Mouse (Mus musculus) heart, postnatal 25 days (tissue): ENCODE results near the gene Tmem63c. TPM values are rescaled to one million over a fixed set of nuclear protein-coding genes. Genes with fewer than 3 reads are reported as not detected.

Source experiments
- DNase-seq: peaks from one replicate; pipeline ENCODE4 v3.0.0; 2022; ENCODE audit warnings: low spot score
- intact Hi-C: fragments of 180-260 bp; cut with DNase I; formaldehyde crosslinking; loops from one replicate; pipeline ENCODE4 v1.15.1; 2025
- microRNA-seq: library from miRNA; unstranded; fragments of <30 nt; microRNA quantifications from one replicate; pipeline ENCODE4 v1.2.0, GENCODE M21; 2022
- total RNA-seq, 2 experiments: library from RNA; stranded (reverse); gene quantifications; 2 replicates each; pipeline ENCODE4 v1.2.3; 2021

Gene Tmem63c
- total RNA-seq, 2 experiments from 2014 or later: 0.13 to 0.14 TPM

DNA sequence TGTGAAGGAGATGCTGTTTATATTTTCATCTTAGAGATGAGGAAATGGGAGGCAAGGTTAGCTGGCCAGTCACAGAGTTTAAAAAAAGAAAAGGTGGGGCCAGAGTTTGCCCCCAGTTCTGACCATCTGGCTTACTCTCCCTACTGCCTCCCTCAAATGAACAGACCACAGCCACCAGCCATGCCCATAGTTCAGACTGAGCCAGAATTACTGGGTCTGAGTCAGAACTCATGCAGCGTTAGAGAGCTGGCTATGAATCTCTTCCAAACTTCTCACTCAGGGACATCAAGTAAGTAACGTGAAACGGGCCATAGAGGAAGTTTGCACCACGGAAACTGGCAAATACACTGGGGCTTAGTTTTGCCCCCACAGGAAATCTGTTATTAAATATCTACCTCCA is 83.7 kb downstream of the Tmem63c start:
- intact Hi-C loops: no loop called here
- no peak for DNase-seq

DNA sequence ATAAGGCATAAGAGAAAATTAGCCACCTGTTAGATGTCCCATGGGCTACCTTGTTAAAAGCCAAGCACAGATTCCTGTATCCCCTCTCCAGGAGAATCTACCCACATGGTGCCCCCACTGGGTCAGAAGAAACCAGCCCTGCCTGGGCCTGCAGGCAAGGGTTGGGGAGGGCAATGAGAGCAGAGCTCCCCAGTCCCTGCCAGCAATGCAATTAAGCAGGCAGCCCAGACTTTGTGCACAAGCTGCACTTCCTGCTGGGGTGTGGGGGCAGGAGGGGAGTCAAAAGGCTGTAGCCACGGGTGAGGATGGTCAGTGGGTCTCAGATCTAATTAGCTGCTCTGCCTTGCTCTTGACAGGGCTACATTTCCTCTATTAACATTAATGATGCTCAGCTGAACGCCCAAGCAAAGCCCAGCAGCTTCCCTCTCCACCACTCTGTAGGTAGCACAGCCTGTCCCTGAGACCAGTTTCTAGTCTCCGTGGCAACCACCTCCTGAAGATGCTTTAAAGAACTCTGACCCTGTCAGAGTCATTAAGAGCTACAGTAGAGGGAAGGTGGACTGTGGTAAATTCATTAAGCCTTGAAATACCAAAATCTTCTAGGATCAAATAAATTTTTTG is 86.3 kb downstream of the Tmem63c start:
- intact Hi-C loops: no loop called here
- DNase-seq: no peak

DNA sequence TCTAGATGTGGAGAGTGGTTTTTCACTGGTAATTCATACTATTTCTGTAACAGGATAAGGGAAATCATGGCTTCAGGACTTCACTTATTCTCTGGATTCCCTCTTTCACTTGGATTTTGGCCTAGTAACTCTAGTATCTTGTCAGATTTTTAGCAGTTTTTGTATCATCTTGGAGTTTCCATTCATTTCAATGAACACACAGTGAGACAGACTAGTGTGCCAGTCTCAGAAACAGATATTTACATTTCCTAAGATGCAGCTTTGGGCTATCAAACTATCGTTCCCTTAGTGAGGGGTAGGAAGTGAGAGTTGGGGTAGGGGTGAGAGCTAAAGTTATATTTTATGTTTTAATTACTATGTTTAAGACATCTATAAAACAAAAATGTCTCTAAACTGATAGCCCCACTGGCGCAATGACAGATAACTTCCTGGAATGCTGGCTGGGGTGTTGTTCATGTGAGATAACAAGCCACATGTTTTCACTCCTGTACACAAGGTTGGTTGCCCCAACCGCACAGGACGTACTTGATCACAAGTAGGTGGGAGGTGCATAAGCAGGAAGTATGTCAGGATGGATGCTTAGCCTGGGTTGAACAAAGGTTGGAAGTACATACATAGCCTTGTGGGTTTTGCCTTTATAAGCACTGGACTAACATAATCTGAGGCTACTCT is 100.9 kb downstream of the Tmem63c start:
- intact Hi-C loops: no loop called here
- DNase-seq: no peak

GRCm38 (mm10) chr12:87127256-87127655 is 106.1 kb downstream of the Tmem63c start:
- no peak for DNase-seq
- intact Hi-C loops: no loop called here

GRCm38 (mm10) chr12:87130224-87130623 is 109.1 kb downstream of the Tmem63c start:
- DNase-seq: no peak
- intact Hi-C loops: loop anchor here (5.0 kb wide), 1 partner anchor 207 kb away; no protein-coding TSS in a partner anchor

DNA sequence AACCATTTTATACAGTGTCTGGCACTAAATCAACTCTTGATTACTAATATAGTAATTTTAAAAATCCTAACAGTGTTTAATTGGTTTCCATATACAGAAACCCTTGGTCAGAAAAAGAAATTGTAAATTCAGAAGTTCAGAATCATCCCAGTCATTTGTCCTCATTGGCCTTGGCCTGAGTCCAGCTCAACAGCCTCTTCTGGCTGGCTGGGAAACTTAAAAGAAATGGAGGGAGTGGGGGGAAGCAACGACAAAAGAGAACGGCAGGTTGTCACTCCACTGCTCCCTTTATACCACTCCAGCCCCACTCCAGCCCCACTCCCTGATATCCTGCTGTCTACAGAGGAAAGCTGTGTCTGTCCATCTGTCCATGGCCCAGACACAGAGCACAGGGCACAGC is 110.0 kb downstream of the Tmem63c start:
- intact Hi-C loops: loop anchor here (5.0 kb wide), 1 partner anchor 206 kb away; no protein-coding TSS in a partner anchor
- no peak for DNase-seq

- intact Hi-C loops: loop anchor here (5.0 kb wide), 1 partner anchor 206 kb away; no protein-coding TSS in a partner anchor
- no peak for DNase-seq
These were observed 110.5 kb downstream of the Tmem63c start for GRCm38 (mm10) chr12:87131619-87132018.

DNA sequence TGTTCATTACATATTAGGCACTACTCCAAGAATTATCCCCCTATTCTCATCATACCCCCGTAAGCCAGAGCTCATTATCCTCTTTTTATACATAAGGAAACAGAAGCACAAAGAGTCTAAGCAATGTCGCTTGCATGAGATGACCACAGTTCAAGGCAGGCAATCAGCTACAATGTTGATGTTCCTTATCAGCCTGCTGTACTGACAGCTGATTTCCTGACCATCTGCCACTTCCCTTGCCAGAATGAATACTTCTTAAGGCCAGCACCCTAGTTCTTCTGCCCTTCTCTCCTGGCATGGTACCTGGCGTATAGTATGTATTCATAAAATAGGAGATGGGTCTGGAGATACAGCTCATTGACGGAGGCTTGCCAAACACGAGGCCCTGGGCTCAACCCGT is 111.1 kb downstream of the Tmem63c start:
- intact Hi-C loops: loop anchor here (5.0 kb wide), 1 partner anchor 205 kb away; no protein-coding TSS in a partner anchor
- no peak for DNase-seq

DNA sequence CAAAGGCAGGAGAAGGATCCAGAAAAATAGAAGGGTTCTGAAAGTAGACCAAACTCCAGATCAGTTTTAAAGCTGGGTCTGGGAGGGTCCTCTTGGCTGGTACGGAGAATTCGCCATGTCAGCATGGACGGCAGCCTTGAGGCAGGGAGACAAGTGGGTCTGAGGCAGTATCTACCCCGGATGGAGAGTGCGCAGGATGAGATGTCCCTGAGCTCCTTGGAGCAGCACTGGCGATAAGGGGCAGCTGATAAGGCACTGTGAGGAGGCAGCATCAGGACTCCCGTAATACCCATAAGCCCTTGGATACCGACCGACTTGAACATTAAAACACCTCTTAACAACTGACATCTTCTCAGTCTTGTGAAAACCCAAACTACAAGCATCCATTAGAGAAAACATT is 111.6 kb downstream of the Tmem63c start:
- intact Hi-C loops: loop anchor here (5.0 kb wide), 1 partner anchor 205 kb away; no protein-coding TSS in a partner anchor

DNA sequence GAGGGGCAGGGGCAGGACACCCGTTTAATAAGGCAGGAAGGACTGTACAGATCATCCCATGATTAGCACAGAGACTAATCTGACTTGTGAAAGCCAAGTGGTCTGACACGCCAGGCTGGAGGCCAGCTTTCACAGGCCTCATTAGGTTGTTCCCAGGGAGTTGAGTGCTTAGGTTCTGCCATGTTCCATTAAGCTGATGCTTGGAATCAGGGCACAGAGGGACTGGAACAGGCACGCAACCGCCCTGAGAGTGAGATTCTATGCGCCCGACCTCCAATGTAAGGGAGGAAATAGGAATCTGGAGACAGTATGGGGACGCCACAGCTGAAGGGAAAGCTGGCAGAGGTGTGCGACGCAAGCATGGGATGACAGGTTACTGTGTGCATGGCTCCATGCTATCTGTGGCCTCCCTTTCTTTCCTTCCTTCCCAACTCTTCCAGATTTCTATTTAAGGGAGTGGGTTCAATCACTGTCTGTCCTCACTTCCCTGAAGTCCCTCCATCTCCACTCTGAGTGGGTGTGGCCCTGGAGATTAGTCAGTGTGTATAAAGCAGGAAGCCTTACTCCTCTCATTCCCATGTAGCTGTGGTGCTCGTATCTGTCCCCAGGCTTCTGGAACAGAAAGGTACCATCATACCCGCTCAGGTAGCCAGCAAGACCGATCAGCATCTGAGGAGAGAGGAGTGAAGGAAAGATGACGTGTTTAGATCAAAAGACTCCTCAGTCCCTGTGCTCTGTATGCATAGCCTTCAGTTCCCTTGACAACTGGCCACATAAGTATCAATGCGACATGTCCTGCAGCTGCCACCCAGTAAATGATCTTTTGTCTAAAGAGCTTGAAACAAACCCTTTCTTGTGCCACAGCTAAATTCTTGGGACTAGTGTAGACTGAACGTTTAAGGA is 116.5 kb downstream of the Tmem63c start:
- DNase-seq: no peak
- intact Hi-C loops: no loop called here

More for the DNA sequence above, 111.6 kb downstream of the Tmem63c start:
- DNase-seq: no peak

GRCm38 (mm10) chr12:87138342-87138701 is 117.2 kb downstream of the Tmem63c start:
- intact Hi-C loops: no loop called here
- no peak for DNase-seq

- intact Hi-C loops: no loop called here
- no peak for DNase-seq
These were observed 117.6 kb downstream of the Tmem63c start for GRCm38 (mm10) chr12:87138768-87139167.

Small RNAs within 50 kb of the gene (microRNA-seq; reads per million reads assigned to microRNA genes)
- gene Gm25847: not detected

Other genes with a start within 250 kb of the Tmem63c start
- 10 to 100 TPM; 33.3 to 36.9 TPM for gene Irf2bpl, start 136.5 kb upstream of the Tmem63c start, total RNA-seq
- gene Cipc, start 74.3 kb upstream of the Tmem63c start, total RNA-seq: 10 to 100 TPM; 41.1 to 48.6 TPM
- gene Zdhhc22, start 30.9 kb upstream of the Tmem63c start, total RNA-seq: not detected
- gene Ngb, start 81.2 kb downstream of the Tmem63c start, total RNA-seq: not detected
- 10 to 100 TPM; 46.4 to 47.0 TPM for gene Gstz1, start 125.8 kb downstream of the Tmem63c start, total RNA-seq
- 10 to 100 TPM in 1 of 2 experiments, 1 to 10 TPM in 1; 9.5 to 11.9 TPM for gene Pomt2, start 126.6 kb downstream of the Tmem63c start, total RNA-seq
- gene Samd15, start 178.4 kb downstream of the Tmem63c start, total RNA-seq: under 1 TPM; 0.21 to 0.34 TPM
- 1 to 10 TPM; 4.4 to 6.6 TPM for gene Tmed8, start 179.1 kb downstream of the Tmem63c start, total RNA-seq
- gene Noxred1, start 217.4 kb downstream of the Tmem63c start, total RNA-seq: under 1 TPM; 0.20 to 0.49 TPM
- 10 to 100 TPM; 21.7 to 23.1 TPM for gene Vipas39, start 244.9 kb downstream of the Tmem63c start, total RNA-seq
- gene Ahsa1, start 245.1 kb downstream of the Tmem63c start, total RNA-seq: 100 to 1,000 TPM; 126 to 158 TPM